Mouse (Mus musculus) neutrophil, adult 5-6 weeks (primary cell): ENCODE data around the gene Ttll12. TPM values are rescaled to one million over a fixed set of nuclear protein-coding genes. Genes with fewer than 3 reads are reported as not detected.
A peak's percentile ranks its signal among the peaks of the same experiment; 100 is the strongest.

Source experiments
- ATAC-seq: fragments of 151-379, 151-347 bp; 2 replicates; pipeline ENCODE4 v1.8.0; 2017; ENCODE audit warnings: mild to moderate bottlenecking, moderate TSS enrichment; ENCODE audit not compliant: insufficient number of reproducible peaks, poor library complexity, low FRiP score, severe bottlenecking; ENCODE audit errors: extremely low read depth
- total RNA-seq: library from RNA; stranded (forward); fragments of 200-1000 nt; gene quantifications from 2 replicates; pipeline ENCODE4 v1.2.3, GENCODE M21; 2017

Ttll12 gene
- total RNA-seq, 1 experiment from 2014 or later, result 4.5 TPM

GRCm38 (mm10) chr15:83596833-83597232 lies 1.9 kb upstream of the Ttll12 start:
- no peak for ATAC-seq

GRCm38 (mm10) chr15:83595364-83595711 lies 381 bp upstream of the Ttll12 start:
- ATAC-seq, result no peak

GRCm38 (mm10) chr15:83593702-83594512 lies 1.1 kb downstream of the Ttll12 start:
- ATAC-seq, result no peak

- no peak for ATAC-seq
These were observed 1.8 kb downstream of the Ttll12 start for GRCm38 (mm10) chr15:83593189-83593585.

- no peak for ATAC-seq
These were observed 2.4 kb downstream of the Ttll12 start for GRCm38 (mm10) chr15:83592260-83593188.

GRCm38 (mm10) chr15:83591758-83592157 lies 3.2 kb downstream of the Ttll12 start:
- no peak for ATAC-seq

- no peak for ATAC-seq
These were observed 4.1 kb downstream of the Ttll12 start for GRCm38 (mm10) chr15:83590841-83591240.

GRCm38 (mm10) chr15:83584741-83585220 lies 10.2 kb downstream of the Ttll12 start:
- no peak for ATAC-seq

GRCm38 (mm10) chr15:83583419-83584156 lies 11.4 kb downstream of the Ttll12 start:
- ATAC-seq, result peak; percentile 15; the same call in 1 of the 2 replicates

GRCm38 (mm10) chr15:83582931-83583330 lies 12.0 kb downstream of the Ttll12 start:
- no peak for ATAC-seq

- ATAC-seq, result no peak
These were observed 18.3 kb downstream of the Ttll12 start for GRCm38 (mm10) chr15:83576651-83577050.

GRCm38 (mm10) chr15:83575543-83575942 lies 19.4 kb downstream of the Ttll12 start:
- no peak for ATAC-seq

- ATAC-seq, result no peak
These were observed 20.1 kb downstream of the Ttll12 start for GRCm38 (mm10) chr15:83574731-83575351.

- no peak for ATAC-seq
These were observed 21.4 kb downstream of the Ttll12 start for GRCm38 (mm10) chr15:83573606-83574005.

- ATAC-seq, result no peak
These were observed 22.8 kb downstream of the Ttll12 start for GRCm38 (mm10) chr15:83572132-83572531.

GRCm38 (mm10) chr15:83571636-83572035 lies 23.3 kb downstream of the Ttll12 start:
- ATAC-seq, result no peak

- ATAC-seq, result peak; percentile 25; the same call in 1 of the 2 replicates
These were observed 24.3 kb downstream of the Ttll12 start for GRCm38 (mm10) chr15:83570641-83571040.

GRCm38 (mm10) chr15:83569682-83570081 lies 25.3 kb downstream of the Ttll12 start:
- no peak for ATAC-seq

- no peak for ATAC-seq
These were observed 26.4 kb downstream of the Ttll12 start for GRCm38 (mm10) chr15:83568544-83568943.
